Mouse (Mus musculus): ENCODE measurements around the gene Nutm1. TPM values are rescaled to one million over a fixed set of nuclear protein-coding genes. Genes with fewer than 3 reads are reported as not detected.

Gene Nutm1
- total and polyA plus RNA-seq, 3 experiments: 0.04 to 0.13 TPM; not detected in 1

DNA sequence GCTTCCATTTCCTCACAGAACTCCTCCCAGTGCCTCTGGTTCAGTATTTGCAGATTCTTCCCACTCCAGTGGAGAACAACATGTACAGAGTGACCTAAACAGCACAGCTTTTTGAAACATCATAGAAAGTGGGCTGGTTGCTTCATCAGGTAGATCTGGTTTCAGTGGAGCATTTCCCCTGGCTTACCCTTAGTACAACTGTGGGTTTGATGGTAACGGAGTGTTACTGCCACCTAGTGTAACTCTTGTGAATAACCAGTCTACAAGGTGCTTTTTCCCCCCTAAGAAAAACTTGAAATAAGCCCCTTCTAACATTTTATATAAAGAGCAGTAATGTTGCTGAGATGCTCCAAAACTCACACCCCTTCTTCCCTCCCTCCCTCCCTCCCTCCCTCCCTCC lies 43.1 kb downstream of the Nutm1 start:
- Histone ChIP-seq H3K36me3 (ENCODE audit: control insufficient read depth in 1 of 2, insufficient read depth in 2 of 2, low read length in 2 of 2) (peaks cover 0 to 2% of the 10 kb centered on the region in 2 experiments; a peak in 1 of 4 replicates), H3K9ac (ENCODE audit: control insufficient read depth, low read depth, low read length, poor library complexity, severe bottlenecking) (no peak overlapping the region), H3K27me3 (ENCODE audit: control insufficient read depth in 1 of 2, insufficient read depth in 2 of 2, low read length in 2 of 2) (peaks cover 0 to 2% of the 10 kb centered on the region in 2 experiments; a peak in 1 of 4 replicates), H3K79me2 (ENCODE audit: control insufficient read depth, insufficient read depth, low read length, poor library complexity) (no peaks in the 10 kb centered on the region), H3K9me3 (replicated peaks; ENCODE audit: insufficient read depth, low read length) (no peaks in the 10 kb centered on the region), H3K4me1 (ENCODE audit: control insufficient read depth in 1 of 2, insufficient read depth in 2 of 2, low read length in 2 of 2) (peaks cover 0 to 4% of the 10 kb centered on the region in 2 experiments; a peak in 1 of 4 replicates), H3K4me3 (ENCODE audit: control insufficient read depth in 1 of 2, insufficient read depth in 1 of 2, low read depth in 2 of 2, low read length in 2 of 2) (no peak overlapping the region), H3K27ac (ENCODE audit: control insufficient read depth, low read depth, low read length) (no peak overlapping the region)
- TF ChIP-seq MAX (IDR thresholded peaks at IDR 0.05; ENCODE audit: low read length) (no peak), ZC3H11A (IDR thresholded peaks at IDR 0.05; ENCODE audit: low read depth, low read length) (peak; percentile 59), ZMIZ1 (IDR thresholded peaks at IDR 0.05; ENCODE audit: low read depth, low read length) (no peak), GATA1 (IDR thresholded peaks at IDR 0.05; ENCODE audit: low read depth, low read length) (no peak), CTCF (IDR thresholded peaks at IDR 0.05 in 2 of 3, conservative IDR thresholded peaks at IDR 0.05 in 1 of 3; ENCODE audit: control insufficient read depth in 1 of 3, insufficient read depth in 1 of 3, low read depth in 2 of 3, low read length in 3 of 3, poor library complexity in 1 of 3, severe bottlenecking in 1 of 3) (peak; percentile 33 to 80 (median 78); a peak in 5 of 6 replicates), ZKSCAN1 (IDR thresholded peaks at IDR 0.05; ENCODE audit: low read depth, low read length) (no peak), CHD2 (IDR thresholded peaks at IDR 0.05; ENCODE audit: low read length) (no peak), SMC3 (IDR thresholded peaks at IDR 0.05; ENCODE audit: low read depth, low read length) (peak; percentile 79), HCFC1 (IDR thresholded peaks at IDR 0.05; ENCODE audit: low read depth, low read length) (no peak), JUND (IDR thresholded peaks at IDR 0.05; ENCODE audit: low read depth, low read length) (no peak), RAD21 (IDR thresholded peaks at IDR 0.05; ENCODE audit: low read depth, low read length) (peak; percentile 84)
- DNase-seq (ENCODE audit: low read depth, low spot score): peak; percentile 77

DNA sequence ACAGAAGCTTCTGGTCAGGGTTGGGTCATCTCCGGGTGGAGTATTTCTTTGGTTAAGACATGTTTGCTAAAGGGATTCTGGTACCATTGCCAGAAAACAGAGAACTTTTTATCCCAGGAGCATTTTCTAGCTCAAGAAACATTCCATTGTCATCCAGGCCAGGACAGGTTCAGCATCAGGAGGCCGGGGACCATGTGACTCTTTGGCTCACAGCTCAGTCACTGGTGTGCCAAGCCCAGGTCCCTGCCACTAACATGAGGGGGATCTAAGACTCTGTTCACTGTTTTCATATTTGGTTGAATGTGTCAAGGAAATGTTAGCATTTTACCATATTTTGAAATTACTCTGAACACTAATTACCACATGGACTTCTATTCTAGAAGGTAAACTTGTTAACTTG lies 48.4 kb downstream of the Nutm1 start:
- Histone ChIP-seq H3K9ac (ENCODE audit: control insufficient read depth, low read depth, low read length, poor library complexity, severe bottlenecking) (no peak overlapping the region), H3K36me3 (ENCODE audit: control insufficient read depth in 1 of 2, insufficient read depth in 2 of 2, low read length in 2 of 2) (no peaks in the 10 kb centered on the region), H3K79me2 (ENCODE audit: control insufficient read depth, insufficient read depth, low read length, poor library complexity) (no peaks in the 10 kb centered on the region), H3K9me3 (replicated peaks; ENCODE audit: insufficient read depth, low read length) (no peaks in the 10 kb centered on the region), H3K27me3 (ENCODE audit: control insufficient read depth in 1 of 2, insufficient read depth in 2 of 2, low read length in 2 of 2) (peaks cover 0 to 2% of the 10 kb centered on the region in 2 experiments; a peak in 2 of 4 replicates), H3K27ac (ENCODE audit: control insufficient read depth, low read depth, low read length) (no peak overlapping the region), H3K4me1 (ENCODE audit: control insufficient read depth in 1 of 2, insufficient read depth in 2 of 2, low read length in 2 of 2) (no peaks in the 10 kb centered on the region), H3K4me3 (ENCODE audit: control insufficient read depth in 1 of 2, insufficient read depth in 1 of 2, low read depth in 2 of 2, low read length in 2 of 2) (no peak overlapping the region)
- no peak for TF ChIP-seq RCOR1 (IDR thresholded peaks at IDR 0.05; ENCODE audit: low read depth, low read length)
- no peak for TF ChIP-seq SIN3A (IDR thresholded peaks at IDR 0.05; ENCODE audit: low read length)
- no peak for TF ChIP-seq HCFC1 (IDR thresholded peaks at IDR 0.05; ENCODE audit: low read depth, low read length)
- TF ChIP-seq ZC3H11A (IDR thresholded peaks at IDR 0.05; ENCODE audit: low read depth, low read length): no peak
- no peak for TF ChIP-seq ZKSCAN1 (IDR thresholded peaks at IDR 0.05; ENCODE audit: low read depth, low read length)
- no peak for TF ChIP-seq MYC (IDR thresholded peaks at IDR 0.05; ENCODE audit: low read depth, low read length)
- no peak for TF ChIP-seq NRF1 (IDR thresholded peaks at IDR 0.05; ENCODE audit: insufficient read depth, low read depth, low read length, poor library complexity, severe bottlenecking)
- no peak for TF ChIP-seq BHLHE40 (IDR thresholded peaks at IDR 0.05; ENCODE audit: borderline replicate concordance, low read depth, low read length)
- TF ChIP-seq CTCF (IDR thresholded peaks at IDR 0.05 in 2 of 3, conservative IDR thresholded peaks at IDR 0.05 in 1 of 3; ENCODE audit: control insufficient read depth in 1 of 3, insufficient read depth in 1 of 3, low read depth in 2 of 3, low read length in 3 of 3, poor library complexity in 1 of 3, severe bottlenecking in 1 of 3): no peak
- TF ChIP-seq GABPA (IDR thresholded peaks at IDR 0.05; ENCODE audit: low read depth, low read length): no peak
- no peak for TF ChIP-seq UBTF (IDR thresholded peaks at IDR 0.05; ENCODE audit: borderline replicate concordance, insufficient read depth, low read depth, low read length)
- TF ChIP-seq POLR2AphosphoS2 (IDR thresholded peaks at IDR 0.05; ENCODE audit: low read length): no peak
- TF ChIP-seq USF1 (IDR thresholded peaks at IDR 0.05; ENCODE audit: low read depth, low read length): no peak
- TF ChIP-seq MXI1 (IDR thresholded peaks at IDR 0.05; ENCODE audit: low read depth, low read length): no peak
- TF ChIP-seq MAX (IDR thresholded peaks at IDR 0.05; ENCODE audit: low read length): no peak
- TF ChIP-seq TBP (IDR thresholded peaks at IDR 0.05; ENCODE audit: low read depth, low read length): no peak
- TF ChIP-seq CHD2 (IDR thresholded peaks at IDR 0.05; ENCODE audit: low read length): no peak
- no peak for TF ChIP-seq EP300 (IDR thresholded peaks at IDR 0.05; ENCODE audit: low read depth in 1 of 2, low read length in 2 of 2)
- TF ChIP-seq ZMIZ1 (IDR thresholded peaks at IDR 0.05; ENCODE audit: low read depth, low read length): no peak
- no peak for TF ChIP-seq MYB (IDR thresholded peaks at IDR 0.05; ENCODE audit: low read depth, low read length)
- DNase-seq (ENCODE audit: low read depth, low spot score): no peak
